ENCODE assay signal across 8 mouse cellular contexts in the genomic region with DNA sequence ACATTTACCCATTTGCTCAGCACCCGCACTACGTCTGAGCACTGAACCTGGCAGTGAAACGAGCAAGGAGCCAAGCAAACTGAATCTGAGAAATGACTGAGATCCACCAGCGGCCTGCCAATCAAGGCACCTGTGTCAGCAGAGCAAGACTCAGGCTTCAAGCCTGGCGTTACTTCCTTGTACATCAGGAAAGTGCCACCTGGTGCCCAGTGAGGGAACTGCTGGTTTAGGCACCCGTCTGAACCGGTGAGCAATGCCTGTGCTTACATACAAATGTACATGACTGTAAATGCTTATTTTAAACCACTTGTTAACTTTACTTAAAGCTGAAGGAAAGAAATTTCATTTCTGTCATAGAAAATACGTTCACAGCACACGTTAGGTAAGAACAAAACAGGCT. TPM values are rescaled to one million over a fixed set of nuclear protein-coding genes. Genes with fewer than 3 reads are reported as not detected.
DNase-seq lines count a peak whose midpoint lies in the region; ATAC-seq lines count a peak whose summit lies in the region.

No protein-coding gene starts in this region.

- no peaks in the 10 kb centered on the region for H3K9me3 ChIP-seq in embryonic facial prominence, embryonic 14.5 days (ENCODE audit: control insufficient read depth, low read length)
- H3K9me3 ChIP-seq in heart, embryonic 14.5 days (ENCODE audit: control insufficient read depth, low read length) = no peaks in the 10 kb centered on the region

- no peak overlapping the region for H3K9ac ChIP-seq in embryonic facial prominence, embryonic 14.5 days (ENCODE audit: low read depth, low read length)
- no peak overlapping the region for H3K9ac ChIP-seq in heart, embryonic 14.5 days (ENCODE audit: low read length)

- no peak overlapping the region for H3K4me3 ChIP-seq in embryonic facial prominence, embryonic 14.5 days (ENCODE audit: low read depth, low read length)
- H3K4me3 ChIP-seq in heart, embryonic 14.5 days (ENCODE audit: control insufficient read depth in 1 of 2, insufficient read depth in 1 of 2, low read depth in 1 of 2, low read length in 2 of 2) = no peak overlapping the region

- H3K27ac ChIP-seq in embryonic facial prominence, embryonic 14.5 days (replicated peaks; ENCODE audit: low read depth, low read length) = no peak overlapping the region
- no peak overlapping the region for H3K27ac ChIP-seq in heart, embryonic 14.5 days (replicated peaks in 1 of 2; ENCODE audit: control insufficient read depth in 1 of 2, insufficient read depth in 1 of 2, low read depth in 2 of 2, low read length in 2 of 2)

- ATAC-seq in embryonic facial prominence, embryonic 14.5 days (ENCODE audit: low read depth) = peak; percentile 75; the same call in 1 of the 2 replicates
- ATAC-seq in heart, embryonic 14.5 days (ENCODE audit: insufficient number of reproducible peaks, insufficient read depth, low FRiP score, low read depth) = 0 out of 2 replicates have a peak, but pooled peaks have one; percentile 29

- no peaks in the 10 kb centered on the region for H3K27me3 ChIP-seq in embryonic facial prominence, embryonic 14.5 days (replicated peaks; ENCODE audit: control insufficient read depth, insufficient read depth, low read length)
- H3K27me3 ChIP-seq in heart, embryonic 14.5 days (ENCODE audit: control insufficient read depth, insufficient read depth, low read length) = no peaks in the 10 kb centered on the region

- no peaks in the 10 kb centered on the region for H3K36me3 ChIP-seq in embryonic facial prominence, embryonic 14.5 days (ENCODE audit: control insufficient read depth, insufficient read depth, low read length)
- no peaks in the 10 kb centered on the region for H3K36me3 ChIP-seq in heart, embryonic 14.5 days (ENCODE audit: control insufficient read depth, insufficient read depth, low read length)

- no peak overlapping the region for H3K4me2 ChIP-seq in embryonic facial prominence, embryonic 14.5 days (ENCODE audit: low read depth, low read length)
- no peak overlapping the region for H3K4me2 ChIP-seq in heart, embryonic 14.5 days (ENCODE audit: low read length)

- peaks cover 11% of the 10 kb centered on the region for H3K4me1 ChIP-seq in embryonic facial prominence, embryonic 14.5 days (ENCODE audit: control insufficient read depth, insufficient read depth, low read length)
- peaks cover 10 to 18% of the 10 kb centered on the region in 2 experiments for H3K4me1 ChIP-seq in heart, embryonic 14.5 days (ENCODE audit: control insufficient read depth in 2 of 2, insufficient read depth in 2 of 2, low read length in 2 of 2)

- DNase-seq in ES-CJ7 (ENCODE audit: low read depth, low spot score) = peak; percentile 95
- DNase-seq in adrenal gland, postnatal 25 days = peak; percentile 85
- DNase-seq in embryonic facial prominence, embryonic 14.5 days (ENCODE audit: low spot score) = peak; percentile 93
- peak; percentile 65 to 84 for DNase-seq in layer of hippocampus, adult 18-20 months (ENCODE audit: low spot score in 2 of 2)
- DNase-seq in lung, postnatal 10 days = peak; percentile 91
- peak; percentile 78 to 85 for DNase-seq in right cerebral cortex, postnatal 10 days (ENCODE audit: low spot score in 2 of 2)
- DNase-seq in urinary bladder, postnatal 10 days (ENCODE audit: low spot score) = peak; percentile 62

- WGBS in embryonic facial prominence, embryonic 14.5 days = 24% methylated on average over 9 of the region's 9 CpGs
- WGBS in heart, embryonic 14.5 days = 26% methylated on average over 9 of the region's 9 CpGs

RNA-seq across cellular contexts. Expression of a gene that starts 32.9 kb away (rescaled TPM):
- 0.15 TPM in 1 of 2 replicates, not detected in the other for total RNA-seq in adrenal gland, postnatal 25 days (2021)
- 7.1 and 13.7 TPM in 2 replicates for polyA plus RNA-seq in embryonic facial prominence, embryonic 14.5 days (2014; fragmentation: Nextera tagmentation; extraction: Ambion mirVana)
- polyA plus RNA-seq in heart, embryonic 14.5 days (2014; fragmentation: Nextera tagmentation; extraction: Ambion mirVana) = 0.07 and 0.12 TPM in 2 replicates
- total RNA-seq in layer of hippocampus, adult 18-20 months (2021) = 1 to 10 TPM; 6.2 to 7.5 TPM

RNA-seq across cellular contexts. Expression of a gene that starts 44.7 kb away (rescaled TPM):
- total RNA-seq in adrenal gland, postnatal 25 days (2021) = 8.5 and 8.9 TPM in 2 replicates
- polyA plus RNA-seq in embryonic facial prominence, embryonic 14.5 days (2014; fragmentation: Nextera tagmentation; extraction: Ambion mirVana) = 17.7 and 18.2 TPM in 2 replicates
- polyA plus RNA-seq in heart, embryonic 14.5 days (2014; fragmentation: Nextera tagmentation; extraction: Ambion mirVana) = 8.3 and 8.4 TPM in 2 replicates
- 100 to 1,000 TPM; 245 to 252 TPM for total RNA-seq in layer of hippocampus, adult 18-20 months (2021)

Comparison
In these comparisons a context has a peak if more than half of its experiments do, and no peak if none do; other contexts are left out.
1. RNA of a gene that starts 44.7 kb away (total RNA-seq): 245 to 252 TPM in layer of hippocampus, adult 18-20 months; 8.5 to 8.9 TPM in adrenal gland, postnatal 25 days; every median in the first group is over 10 times any median in the second.
2. Peak in every context shown above with its lines, with median percentiles within 50 percentile points of each other: DNase-seq.